Mouse (Mus musculus): Measurements from ENCODE around the gene Uqcrc1.

The Uqcrc1 gene

DNA sequence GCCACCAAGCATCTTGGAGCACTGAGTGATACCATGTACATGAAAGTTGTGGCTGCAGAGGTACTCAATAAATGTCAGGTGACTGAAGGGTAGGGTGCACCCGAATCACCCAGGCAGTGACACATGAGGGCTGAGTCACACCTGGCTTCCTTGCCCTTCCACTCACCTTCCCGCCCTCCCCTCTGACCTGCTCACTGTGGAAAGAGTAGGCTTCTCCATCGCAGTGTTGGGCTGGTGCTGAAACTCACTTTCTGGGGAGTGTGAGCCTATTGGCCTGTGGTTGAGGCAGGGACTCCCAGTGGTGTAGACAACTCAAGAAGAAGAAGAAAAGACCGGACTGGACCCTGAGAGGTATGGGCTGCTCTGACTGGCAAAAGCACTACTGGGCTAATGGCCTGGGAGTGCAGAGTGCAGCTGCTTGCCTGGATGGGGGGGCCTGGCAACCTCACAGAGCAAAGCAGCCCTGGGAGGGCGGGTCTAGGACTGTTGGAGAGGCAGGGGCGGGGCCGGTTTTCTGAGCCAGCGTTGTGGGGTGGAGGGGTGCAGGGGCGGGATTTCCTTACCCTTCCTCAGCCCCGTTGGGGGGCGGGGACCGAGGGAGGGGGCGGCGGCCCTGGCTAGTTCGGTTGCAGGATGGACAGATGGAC lies 51.4 kb downstream of the Uqcrc1 start:
- DNase-seq = peak; percentile 36 to 75

- no peak for DNase-seq
Observed at GRCm38 (mm10) chr9:108989802-108990461, 53.5 kb downstream of the Uqcrc1 start.

GRCm38 (mm10) chr9:108990462-108990820 lies 54.0 kb downstream of the Uqcrc1 start:
- no peak for DNase-seq

- peak; percentile 99 for DNase-seq
Observed at GRCm38 (mm10) chr9:108991428-108992084, 55.1 kb downstream of the Uqcrc1 start, which contains the start of gene Pfkfb4. Gene Pfkfb4 (plus strand): TSS chr9:108991778.

DNA sequence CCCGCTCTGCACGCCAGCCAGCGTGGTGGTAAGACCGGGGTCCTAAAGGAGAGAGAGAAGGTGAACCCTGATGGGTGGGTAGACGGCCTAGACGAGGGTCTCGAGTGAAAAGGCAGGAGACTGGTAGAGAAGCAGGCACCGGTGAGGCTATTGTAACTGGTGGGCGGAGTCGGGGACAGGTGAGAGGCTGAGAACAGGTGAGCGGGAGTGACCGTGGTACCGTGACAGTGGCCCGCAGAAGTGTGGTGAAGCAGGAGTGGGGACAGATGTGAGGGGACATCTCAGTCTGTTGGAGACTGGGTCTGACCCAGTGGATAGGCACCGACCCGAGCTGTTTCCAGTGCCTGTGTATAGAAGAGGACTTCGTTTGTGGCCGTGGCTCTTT lies 55.6 kb downstream of the Uqcrc1 start:
- DNase-seq = no peak

DNA sequence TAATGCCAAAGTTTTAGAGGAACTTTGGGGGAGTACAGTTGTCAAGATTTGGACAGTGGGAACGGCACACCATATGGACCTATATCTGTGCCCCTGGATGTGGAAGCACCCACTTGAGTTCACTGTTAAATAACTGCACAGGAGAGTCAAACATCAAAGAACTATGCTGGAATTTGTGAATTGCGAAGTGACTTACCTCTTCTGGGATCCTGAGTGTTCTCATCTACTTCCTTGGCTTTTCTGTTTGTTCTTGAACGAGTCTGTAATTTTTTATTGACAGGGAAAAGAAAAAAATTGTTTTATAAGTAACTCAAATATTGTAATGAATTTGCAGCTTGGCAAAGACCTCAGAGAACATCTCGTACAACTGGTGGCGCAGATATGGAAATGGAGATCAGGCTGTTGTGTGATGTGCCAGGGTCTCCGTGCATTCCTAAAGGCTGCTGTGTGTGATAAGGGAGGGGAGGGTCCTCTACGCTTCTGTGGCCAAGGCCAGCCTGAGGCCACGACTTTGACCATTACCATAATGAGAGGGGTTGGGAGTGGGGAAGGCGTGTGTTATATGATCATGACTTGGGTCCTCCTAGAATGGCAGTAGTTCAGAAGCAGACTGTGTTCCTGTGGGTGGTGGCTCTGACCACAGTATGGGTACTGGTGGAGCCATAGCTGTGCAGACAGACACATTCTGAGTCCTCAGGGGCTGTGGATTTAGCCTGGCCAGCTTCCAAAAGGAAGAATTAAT lies 56.4 kb downstream of the Uqcrc1 start:
- DNase-seq = no peak

DNA sequence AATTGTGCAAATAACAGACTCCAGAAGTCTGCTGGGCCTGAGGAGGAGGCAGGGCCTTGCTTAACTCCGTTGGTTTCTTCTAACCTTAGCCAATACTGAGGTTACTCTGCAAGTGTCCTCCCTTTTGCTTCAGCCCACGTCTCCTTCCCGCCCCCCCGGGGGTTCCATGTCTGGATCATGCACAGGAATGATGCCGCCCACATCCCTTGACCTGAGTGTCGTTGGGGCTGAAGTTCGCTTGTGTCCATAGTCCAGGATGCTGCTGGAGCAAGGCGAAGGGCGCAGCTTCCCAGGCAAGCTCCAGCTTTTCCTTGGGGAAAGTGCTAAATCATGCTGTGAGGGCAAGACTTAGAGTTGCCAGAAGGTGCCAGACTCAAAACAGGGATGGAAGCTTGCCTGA lies 60.0 kb downstream of the Uqcrc1 start:
- DNase-seq = peak; percentile 78 to 94

DNA sequence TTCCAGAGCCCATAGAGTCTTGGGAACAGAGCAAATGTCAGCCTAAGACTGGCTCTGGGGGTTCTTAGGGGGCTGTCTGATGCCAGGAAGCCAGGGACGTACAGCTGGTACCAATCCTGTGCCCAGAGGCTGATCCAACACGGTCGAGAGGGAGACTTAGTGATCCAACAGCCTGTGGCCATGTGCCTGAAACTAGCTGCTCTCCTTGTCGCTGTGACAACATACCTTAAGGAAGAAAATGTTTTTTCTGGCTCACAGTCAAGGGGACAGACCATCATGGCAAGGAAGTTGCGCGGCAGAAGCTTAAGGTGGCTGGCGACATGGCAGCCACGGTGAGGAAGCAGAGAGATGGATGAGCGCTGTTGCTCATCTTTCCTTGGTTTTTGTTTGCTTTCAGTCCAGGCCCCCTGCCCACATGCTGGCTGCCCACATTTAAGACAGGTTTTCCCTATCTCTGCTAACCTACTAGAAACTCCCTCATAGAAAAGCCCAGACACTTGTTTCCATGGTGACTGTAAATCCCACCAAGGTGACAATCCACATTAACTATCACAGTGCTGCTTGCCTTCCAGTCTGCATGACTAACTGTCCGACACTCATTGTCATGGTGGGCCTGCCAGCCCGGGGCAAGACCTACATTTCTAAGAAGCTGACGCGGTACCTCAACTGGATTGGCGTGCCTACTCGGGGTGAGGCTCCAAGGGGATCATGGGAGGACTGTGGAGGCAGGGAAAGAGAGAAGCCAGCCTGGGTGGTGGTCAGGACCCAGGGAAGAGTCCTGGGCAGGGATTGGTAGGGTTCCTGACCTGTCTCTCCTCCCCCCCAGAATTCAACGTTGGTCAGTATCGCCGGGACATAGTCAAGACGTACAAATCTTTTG lies 62.1 kb downstream of the Uqcrc1 start:
- no peak for DNase-seq

- no peak for DNase-seq
Observed at GRCm38 (mm10) chr9:108999167-108999526, 62.7 kb downstream of the Uqcrc1 start.

Measured in kidney, postnatal 25 days (tissue).